Mouse (Mus musculus) lung, postnatal 25 days (tissue): ENCODE results near the gene Insm1.

Experiments
- DNase-seq: peaks from one replicate; pipeline ENCODE4 v3.0.0; 2022; ENCODE audit warnings: low spot score

The Insm1 gene

DNA sequence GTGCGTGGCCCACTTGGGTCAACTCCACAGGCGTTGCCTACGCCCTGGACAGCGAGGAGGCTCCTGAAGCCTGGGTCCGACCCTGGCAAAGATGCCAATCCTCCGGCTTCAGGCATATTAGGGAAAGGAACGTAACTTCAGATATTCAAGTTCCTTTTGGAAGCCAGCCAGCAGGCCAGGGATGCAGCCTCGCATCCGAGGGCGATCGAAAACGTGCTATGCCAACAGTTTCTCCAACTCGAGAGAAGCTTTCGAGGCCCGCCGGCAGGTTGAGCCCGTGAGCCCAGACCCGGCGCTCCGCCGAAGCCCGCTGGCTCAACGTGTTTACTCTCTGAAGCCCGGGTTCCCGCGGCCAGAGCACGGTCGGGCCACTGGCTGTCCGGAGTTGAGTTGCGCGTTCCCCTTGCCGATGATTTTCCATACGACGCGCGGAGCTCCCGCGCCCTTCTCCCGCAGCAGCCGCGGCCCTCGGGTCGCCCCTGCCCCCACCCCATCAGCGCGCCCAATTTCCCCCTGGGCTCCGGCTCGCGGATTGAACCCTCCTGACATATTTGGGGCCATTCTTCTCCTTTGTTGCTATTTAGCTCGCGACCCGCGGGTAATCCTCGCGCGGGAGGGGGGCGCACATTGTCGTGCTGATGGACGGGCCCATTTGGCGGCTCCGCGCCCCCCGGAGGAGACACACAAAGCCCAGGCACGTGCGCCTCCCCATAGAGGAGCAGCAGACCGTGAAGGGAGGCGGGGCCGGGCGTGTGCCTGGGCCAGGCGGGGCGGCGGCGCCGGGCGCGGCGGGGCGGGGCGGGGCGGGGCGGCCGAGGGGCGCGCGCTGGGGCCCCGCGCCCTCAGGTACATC, at the start of gene Insm1:
Gene Insm1, plus strand, starts transcription at position 846 of the 853 bp plus-strand sequence.
- no peak for DNase-seq

- DNase-seq, result no peak
These were observed 49.6 kb upstream of the Insm1 start for GRCm38 (mm10) chr2:146172106-146172505.

DNA sequence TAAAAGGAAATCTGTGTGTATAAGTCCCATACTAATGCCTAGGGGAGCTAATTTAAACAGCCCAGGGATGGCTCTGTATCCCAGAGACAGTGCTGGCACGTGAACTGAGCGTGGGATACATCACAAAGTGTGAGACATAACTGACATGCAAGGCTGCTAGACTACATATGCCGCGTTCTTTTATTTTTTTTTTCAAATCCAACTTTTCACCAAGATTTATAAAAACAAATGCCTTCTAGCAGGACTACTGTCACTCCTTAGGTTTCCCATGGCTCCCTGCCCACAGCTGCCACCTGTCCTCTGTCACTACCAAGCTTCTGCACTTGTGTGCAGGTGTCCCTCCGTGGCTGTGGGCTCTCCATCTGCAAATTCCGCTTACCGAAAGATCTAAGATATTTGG, 47.5 kb upstream of the Insm1 start:
- no peak for DNase-seq

DNA sequence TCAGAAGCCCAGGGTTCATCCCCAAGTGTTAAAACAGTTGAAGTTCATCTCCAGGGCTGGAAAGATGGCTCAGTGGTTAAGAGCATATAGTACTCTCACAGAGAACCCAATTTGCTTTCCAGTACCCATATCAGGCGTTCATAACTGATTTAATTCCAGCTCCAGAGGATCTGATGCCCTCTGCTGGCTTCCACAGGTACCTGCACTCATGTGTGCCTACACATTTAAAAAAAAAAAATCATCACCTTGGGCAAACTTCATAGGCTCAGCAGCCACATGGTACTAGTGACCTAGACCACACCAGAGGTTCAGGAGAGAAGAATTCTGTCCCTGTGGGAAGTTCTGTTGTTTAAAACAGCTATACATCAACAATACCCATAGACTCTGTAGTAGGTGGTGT, 43.0 kb upstream of the Insm1 start:
- no peak for DNase-seq

DNA sequence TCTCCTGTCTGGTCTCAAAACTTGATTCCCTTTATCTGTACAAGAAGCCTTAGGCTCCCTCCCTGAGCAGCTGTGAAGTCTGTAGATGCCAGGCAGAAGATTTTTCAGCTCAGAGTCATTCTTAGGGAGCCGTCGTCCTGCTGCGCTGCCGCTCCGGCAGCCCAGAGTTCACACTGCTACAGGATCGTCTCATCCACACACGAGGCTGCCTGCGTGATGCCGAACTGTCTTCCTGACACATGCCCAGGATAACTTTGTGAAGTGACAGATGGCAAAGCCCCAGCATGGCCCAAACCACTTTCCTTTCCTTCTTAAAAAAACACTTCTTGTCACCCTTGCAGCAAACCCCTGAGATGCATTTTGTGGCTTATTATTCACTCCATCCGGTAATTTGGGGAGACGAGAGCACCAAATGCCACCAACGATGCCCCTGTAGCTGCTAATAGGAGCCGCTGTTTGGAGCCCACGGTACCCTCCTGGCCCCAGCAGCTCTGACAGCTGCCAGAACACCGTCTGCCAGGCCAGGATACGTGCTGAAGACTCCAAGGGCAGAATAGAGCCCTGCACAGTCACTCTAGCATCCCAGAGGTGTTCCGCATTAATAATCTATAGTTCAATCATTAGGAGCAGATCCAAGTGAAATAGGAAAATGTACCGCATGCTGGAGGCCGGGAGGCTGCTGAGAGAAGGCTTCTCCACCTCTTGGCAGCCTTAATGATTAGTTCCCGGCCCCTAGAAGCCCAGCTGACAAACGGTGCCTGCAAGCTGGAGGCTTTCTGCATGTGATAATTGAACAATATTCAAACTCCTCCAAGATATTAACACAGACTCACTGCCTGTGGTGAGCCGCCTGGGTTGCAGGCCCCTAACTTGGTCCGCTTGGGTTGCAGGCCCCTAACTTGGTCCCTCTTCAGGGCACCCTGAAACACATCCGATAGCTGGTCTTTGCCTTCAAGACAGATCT, 37.6 kb upstream of the Insm1 start:
- DNase-seq, result no peak

- DNase-seq, result no peak
These were observed 25.6 kb upstream of the Insm1 start for GRCm38 (mm10) chr2:146196126-146196525.

DNA sequence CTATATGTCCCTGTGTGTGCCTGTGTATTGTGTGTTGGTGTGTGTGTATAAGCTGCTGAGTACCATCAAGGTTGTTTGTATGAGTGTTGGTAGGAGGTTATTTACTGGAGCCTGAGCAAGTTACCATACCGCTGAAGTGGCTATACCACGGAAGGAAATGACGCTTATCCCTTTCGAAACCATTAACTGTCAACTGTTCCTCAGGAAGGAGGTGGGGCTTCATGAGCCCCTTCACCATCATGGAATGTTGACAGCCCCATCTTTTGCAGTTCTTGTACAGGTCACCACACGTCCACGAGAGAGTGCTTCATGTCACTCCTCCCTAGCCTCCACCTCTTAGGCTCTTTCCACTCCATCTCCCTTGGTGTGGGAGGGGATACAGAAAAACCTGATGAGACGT, 23.8 kb upstream of the Insm1 start:
- no peak for DNase-seq

- DNase-seq, result no peak
These were observed 10.8 kb upstream of the Insm1 start for GRCm38 (mm10) chr2:146210968-146211367.

- peak; percentile 28 for DNase-seq
These were observed 7.0 kb upstream of the Insm1 start for GRCm38 (mm10) chr2:146214715-146215114.

DNA sequence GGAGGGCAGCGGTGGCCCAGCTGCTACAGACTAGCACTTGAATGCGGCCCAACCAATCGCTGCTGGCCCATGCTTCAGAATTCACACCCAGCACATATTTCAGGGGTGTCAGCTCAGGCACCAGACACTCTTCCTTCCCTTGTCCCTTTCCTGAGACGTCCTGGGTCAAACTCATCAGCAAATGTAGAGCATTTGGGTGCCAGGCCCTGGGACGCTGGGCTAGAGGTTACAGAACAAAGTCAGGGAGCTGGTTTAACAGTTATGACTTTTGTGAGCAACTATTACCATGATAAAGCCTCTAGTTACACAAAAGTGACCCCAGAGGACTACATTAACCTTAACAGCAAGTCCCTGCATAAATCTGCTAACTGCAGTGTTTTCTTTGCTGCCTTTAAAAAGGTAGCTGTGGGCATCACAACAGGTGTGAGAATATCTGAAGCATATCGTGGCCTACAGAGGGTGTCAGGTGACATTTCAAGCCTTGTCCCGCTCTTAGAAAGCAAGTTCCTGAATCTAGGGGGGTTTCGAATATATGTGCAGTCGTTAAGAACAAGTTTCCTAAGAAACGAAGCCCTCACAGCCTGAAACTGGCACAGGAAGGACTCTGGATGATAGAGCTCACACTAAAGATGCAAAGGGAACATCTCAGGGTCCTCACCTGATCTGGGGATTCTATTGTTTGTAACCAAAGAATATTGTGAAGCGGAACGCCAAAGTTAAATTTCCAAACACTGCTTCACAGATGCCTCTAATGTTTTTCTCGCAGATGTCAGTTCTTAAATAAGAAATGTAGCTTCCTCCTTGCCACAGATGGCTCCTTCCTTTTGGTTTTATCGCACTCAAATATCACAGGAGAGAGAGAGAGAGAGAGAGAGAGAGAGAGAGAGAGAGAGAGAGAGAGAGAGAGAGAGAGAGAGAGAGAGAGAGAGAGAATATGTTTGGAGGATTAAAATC, 5.3 kb upstream of the Insm1 start:
- no peak for DNase-seq

GRCm38 (mm10) chr2:146217227-146217980, 4.3 kb upstream of the Insm1 start:
- no peak for DNase-seq

GRCm38 (mm10) chr2:146218161-146218691, 3.5 kb upstream of the Insm1 start:
- DNase-seq, result no peak

DNA sequence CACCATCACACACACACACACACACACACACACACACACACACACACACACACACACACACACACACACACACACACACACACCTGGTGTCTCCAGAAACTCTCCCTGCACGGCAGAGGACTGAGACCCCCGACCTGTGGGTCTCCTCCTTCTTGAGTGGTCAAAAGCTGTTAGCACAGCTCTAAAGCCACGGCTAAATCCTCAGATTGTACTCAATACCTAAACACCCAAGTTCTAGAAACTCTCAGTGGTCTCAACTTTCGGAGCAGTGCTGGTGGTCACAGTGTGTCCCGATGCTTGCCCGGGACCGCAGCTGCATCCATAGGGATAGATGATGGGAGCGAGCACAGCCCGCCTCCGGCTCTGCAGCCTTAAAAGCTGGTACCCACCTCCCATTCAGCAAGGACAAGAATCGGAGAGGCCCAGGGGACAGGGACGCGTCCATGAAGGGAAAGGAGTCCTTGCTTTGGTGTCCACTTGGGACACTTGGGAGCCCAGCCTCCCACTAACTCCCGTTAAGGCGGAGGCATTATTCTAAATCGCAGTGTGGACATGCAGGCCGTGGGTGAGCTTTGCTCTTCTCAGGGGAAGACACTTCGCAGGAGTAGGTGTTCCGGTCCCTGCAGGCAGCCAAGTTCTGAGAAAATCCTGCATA, 2.7 kb upstream of the Insm1 start:
- DNase-seq, result no peak

DNA sequence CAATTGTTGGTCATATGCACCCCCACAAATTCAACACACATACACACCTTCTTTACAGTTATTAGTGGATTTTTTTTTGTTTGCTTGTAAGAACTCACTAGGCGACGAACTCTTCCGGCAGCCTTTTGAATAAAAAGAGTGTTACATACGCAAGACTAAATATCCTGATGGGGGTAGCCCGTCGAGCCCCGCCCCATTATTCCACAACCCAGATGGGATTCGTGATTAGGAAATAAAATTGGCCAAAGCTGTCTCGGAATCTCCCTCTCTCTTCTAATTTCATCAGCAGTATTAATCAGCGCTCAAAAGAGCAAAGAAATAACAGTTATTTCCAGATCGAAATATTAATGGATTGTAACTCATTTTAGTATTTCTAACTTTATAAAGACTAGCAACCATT, 1.9 kb upstream of the Insm1 start:
- DNase-seq, result no peak

- DNase-seq, result no peak
These were observed 1.1 kb upstream of the Insm1 start for GRCm38 (mm10) chr2:146220591-146221075.

DNA sequence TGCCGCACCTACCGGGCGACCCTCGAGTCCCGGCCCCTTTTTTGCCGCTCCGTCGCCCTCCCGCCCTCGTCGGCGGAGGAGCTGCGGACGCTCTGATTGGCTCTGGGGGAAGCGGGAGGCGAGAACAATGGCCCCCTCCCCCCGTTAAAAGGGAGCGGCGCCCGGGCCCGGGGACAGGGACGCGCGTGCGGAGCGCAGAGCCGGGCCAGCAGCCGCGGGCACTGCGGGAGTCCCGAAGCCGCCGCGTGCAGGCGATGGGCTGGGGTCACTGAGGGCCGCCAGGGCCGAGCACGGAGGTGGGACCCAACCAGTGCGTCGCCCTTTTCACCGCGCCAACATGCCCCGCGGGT, 183 bp downstream of the Insm1 start:
- DNase-seq, result no peak

DNA sequence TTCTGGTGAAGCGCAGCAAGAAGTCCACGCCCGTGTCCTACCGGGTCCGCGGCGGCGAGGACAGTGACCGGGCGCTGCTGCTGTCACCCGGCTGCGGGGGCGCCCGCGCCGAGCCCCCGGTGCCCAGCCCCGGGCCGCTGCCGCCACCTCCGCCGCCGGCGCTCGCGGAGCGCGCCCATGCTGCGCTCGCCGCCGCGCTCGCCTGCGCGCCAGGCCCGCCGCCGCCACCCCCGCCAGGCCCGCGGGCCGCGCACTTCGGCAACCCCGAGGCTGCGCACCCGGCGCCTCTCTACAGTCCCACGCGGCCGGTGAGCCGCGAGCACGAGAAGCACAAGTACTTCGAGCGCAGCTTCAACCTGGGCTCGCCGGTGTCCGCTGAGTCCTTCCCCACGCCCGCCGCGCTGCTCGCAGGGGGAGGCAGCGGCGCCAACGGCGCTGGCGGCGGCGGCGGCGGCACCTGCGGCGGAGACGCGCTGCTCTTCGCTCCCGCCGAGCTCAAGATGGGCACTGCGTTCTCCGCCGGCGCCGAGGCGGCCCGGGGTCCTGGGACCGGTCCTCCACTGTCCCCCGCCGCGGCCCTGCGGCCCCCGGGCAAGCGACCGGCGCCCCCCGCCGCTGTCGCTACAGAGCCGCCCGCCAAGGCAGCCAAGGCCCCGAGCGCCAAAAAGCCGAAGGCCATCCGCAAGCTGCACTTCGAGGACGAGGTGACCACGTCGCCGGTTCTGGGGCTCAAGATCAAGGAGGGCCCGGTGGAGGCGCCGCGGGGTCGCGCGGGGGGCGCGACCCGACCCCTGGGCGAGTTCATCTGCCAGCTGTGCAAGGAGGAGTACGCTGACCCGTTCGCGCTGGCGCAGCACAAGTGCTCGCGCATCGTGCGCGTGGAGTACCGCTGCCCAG, 806 bp downstream of the Insm1 start:
- DNase-seq, result no peak

- no peak for DNase-seq
These were observed 1.6 kb downstream of the Insm1 start for GRCm38 (mm10) chr2:146223176-146223905.
